Mouse (Mus musculus): ENCODE measurements around the gene Phyhipl.

Phyhipl gene

GRCm38 (mm10) chr10:70635261-70635660, 20.5 kb downstream of the Phyhipl start:
- CTCF ChIA-PET = interaction anchor here (0.7 kb wide), 1 partner anchor 20 kb away, joined by 3 read pairs; no protein-coding TSS in a partner anchor

GRCm38 (mm10) chr10:70631142-70631541, 24.6 kb downstream of the Phyhipl start:
- CTCF ChIA-PET = no interaction called here

- CTCF ChIA-PET = no interaction called here
These were observed 32.3 kb downstream of the Phyhipl start for GRCm38 (mm10) chr10:70623461-70623860.

GRCm38 (mm10) chr10:70616377-70616776, 39.4 kb downstream of the Phyhipl start:
- CTCF ChIA-PET = no interaction called here

- CTCF ChIA-PET = no interaction called here
These were observed 44.1 kb downstream of the Phyhipl start for GRCm38 (mm10) chr10:70611633-70612032.

GRCm38 (mm10) chr10:70599925-70600305, 55.9 kb downstream of the Phyhipl start:
- CTCF ChIA-PET = no interaction called here

- CTCF ChIA-PET = no interaction called here
These were observed 56.4 kb downstream of the Phyhipl start for GRCm38 (mm10) chr10:70599126-70599924.

GRCm38 (mm10) chr10:70598516-70599125, 57.1 kb downstream of the Phyhipl start:
- CTCF ChIA-PET = no interaction called here

- CTCF ChIA-PET = no interaction called here
These were observed 57.7 kb downstream of the Phyhipl start for GRCm38 (mm10) chr10:70598081-70598515.

- CTCF ChIA-PET = no interaction called here
These were observed 61.8 kb downstream of the Phyhipl start for GRCm38 (mm10) chr10:70594007-70594406.

GRCm38 (mm10) chr10:70586876-70587405, 68.8 kb downstream of the Phyhipl start:
- CTCF ChIA-PET = no interaction called here

- CTCF ChIA-PET = no interaction called here
These were observed 71.6 kb downstream of the Phyhipl start for GRCm38 (mm10) chr10:70584171-70584570.

GRCm38 (mm10) chr10:70581556-70582211, 74.1 kb downstream of the Phyhipl start:
- CTCF ChIA-PET = no interaction called here

GRCm38 (mm10) chr10:70563636-70564035, 92.1 kb downstream of the Phyhipl start:
- CTCF ChIA-PET = no interaction called here

- CTCF ChIA-PET = no interaction called here
These were observed 103.2 kb downstream of the Phyhipl start for GRCm38 (mm10) chr10:70552531-70552930.

- CTCF ChIA-PET = no interaction called here
These were observed 112.9 kb downstream of the Phyhipl start for GRCm38 (mm10) chr10:70542857-70543256.

GRCm38 (mm10) chr10:70540456-70541195, 115.1 kb downstream of the Phyhipl start:
- CTCF ChIA-PET = no interaction called here

GRCm38 (mm10) chr10:70539251-70539650, 116.5 kb downstream of the Phyhipl start:
- CTCF ChIA-PET = no interaction called here

- CTCF ChIA-PET = no interaction called here
These were observed 118.1 kb downstream of the Phyhipl start for GRCm38 (mm10) chr10:70537694-70538093.

- CTCF ChIA-PET = no interaction called here
These were observed 120.4 kb downstream of the Phyhipl start for GRCm38 (mm10) chr10:70535401-70535800.

- CTCF ChIA-PET = no interaction called here
These were observed 121.2 kb downstream of the Phyhipl start for GRCm38 (mm10) chr10:70534571-70534970.

- CTCF ChIA-PET = no interaction called here
These were observed 121.8 kb downstream of the Phyhipl start for GRCm38 (mm10) chr10:70533986-70534385.

Measured in spleen, embryonic (tissue).